Mouse (Mus musculus): ENCODE measurements around the gene Birc6.

The Birc6 gene

DNA sequence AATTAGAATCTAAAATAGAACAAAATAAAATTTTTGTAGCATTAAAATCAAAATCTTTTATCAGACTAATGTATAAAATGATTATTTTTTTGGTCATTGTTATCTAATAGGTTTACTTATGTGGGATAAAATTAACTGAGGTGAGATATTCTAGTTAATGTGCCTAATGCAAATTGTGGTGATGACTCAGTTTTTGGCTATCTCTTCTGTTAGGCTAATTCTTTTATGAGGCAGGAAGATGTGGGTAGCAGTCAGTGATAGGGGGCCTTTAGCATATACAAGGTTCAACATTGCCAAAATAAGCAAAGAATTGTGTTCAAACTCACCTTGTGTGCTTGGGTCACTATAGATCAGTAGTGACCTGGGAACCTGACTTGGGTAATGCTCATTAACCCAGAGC, 178.5 kb downstream of the Birc6 start:
- no peak for DNase-seq (ENCODE audit: low read depth in 2 of 2, low spot score in 2 of 2)

DNA sequence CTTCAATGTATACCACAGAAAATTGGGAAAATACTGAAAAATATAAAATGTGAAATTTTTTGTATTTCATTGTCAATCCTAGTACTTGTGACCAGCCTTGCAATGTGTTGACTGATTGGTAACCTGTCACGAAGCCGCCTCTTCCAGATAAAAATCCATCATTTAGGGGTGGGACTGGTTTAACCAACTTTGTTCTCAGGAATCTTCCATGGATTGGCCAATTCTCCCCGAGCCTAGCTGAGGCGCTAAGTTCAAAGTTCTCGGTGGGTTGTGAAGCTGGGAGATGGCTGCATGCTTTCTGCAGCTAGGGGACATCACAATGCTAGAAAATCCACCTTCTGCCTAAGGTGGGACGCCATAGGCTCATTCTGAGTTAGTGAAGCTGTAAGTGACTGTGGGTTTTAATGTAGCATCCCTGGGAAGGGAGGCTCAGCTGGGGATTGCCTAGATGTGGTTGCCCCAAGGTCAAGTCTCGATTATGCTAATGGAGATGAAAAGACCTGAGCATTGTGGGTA, 179.6 kb downstream of the Birc6 start:
- no peak for DNase-seq (ENCODE audit: low read depth in 2 of 2, low spot score in 2 of 2)

DNA sequence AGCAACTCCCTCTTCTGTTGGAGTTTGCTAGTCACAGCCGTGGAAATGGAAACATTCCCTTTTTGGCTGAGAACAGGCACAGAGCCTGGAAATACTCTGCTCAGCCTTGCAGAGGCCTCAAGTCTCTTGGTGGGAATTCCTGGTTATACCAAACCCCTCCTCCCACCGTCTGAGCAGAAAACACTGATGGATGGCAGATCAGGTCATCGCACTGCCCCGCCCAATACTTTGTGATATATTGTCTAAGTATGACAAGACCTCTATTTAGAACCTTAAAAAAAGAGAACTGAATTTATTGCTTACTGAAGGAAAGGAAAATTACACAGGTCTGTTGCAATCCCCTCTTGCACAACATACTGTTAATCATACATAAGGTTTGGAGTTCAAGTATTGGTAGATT, 182.6 kb downstream of the Birc6 start:
- no peak for DNase-seq (ENCODE audit: low read depth in 2 of 2, low spot score in 2 of 2)

DNA sequence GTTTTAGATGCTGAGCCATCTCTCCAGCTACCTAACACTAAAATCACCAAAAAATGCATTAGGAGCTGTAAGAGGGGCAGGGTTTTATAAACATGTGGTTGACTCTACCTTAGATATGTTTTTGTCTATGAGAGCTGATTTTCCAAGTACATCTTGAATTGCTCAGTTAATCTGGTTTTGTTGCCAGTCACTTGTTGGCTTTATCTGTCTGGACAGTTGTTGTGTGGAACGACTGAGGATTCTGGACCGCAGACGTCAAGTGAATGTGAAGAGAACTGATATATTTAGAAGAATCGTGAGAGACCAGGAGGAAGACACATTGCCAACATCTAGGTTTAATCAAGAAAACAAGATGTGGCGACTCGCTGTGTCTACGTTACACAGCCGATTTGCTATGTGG, 183.5 kb downstream of the Birc6 start:
- DNase-seq (ENCODE audit: low read depth in 2 of 2, low spot score in 2 of 2), result no peak

DNA sequence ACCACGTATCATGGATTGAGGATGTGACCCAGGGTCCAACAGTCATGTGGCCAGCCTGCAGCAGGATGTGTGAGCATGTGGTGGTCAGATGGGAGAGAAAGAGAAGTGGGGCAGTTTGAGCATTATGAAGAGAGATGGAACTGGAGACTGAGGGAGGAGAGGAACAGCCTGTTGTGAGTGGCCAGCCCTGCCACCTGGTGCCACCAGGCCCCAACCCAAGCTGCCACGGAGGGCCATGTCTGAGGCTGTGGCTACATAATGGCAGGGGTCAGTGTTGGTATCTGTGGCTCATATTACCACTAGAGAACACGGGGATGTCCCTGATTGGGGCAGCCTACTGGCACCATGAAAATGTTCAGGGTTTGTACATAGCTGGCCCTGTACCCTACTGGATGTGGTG, 187.0 kb downstream of the Birc6 start:
- no peak for DNase-seq (ENCODE audit: low read depth in 2 of 2, low spot score in 2 of 2)

- DNase-seq (ENCODE audit: low read depth in 2 of 2, low spot score in 2 of 2), result no peak
Observed at GRCm38 (mm10) chr17:74715724-74716123, 187.6 kb downstream of the Birc6 start.

DNA sequence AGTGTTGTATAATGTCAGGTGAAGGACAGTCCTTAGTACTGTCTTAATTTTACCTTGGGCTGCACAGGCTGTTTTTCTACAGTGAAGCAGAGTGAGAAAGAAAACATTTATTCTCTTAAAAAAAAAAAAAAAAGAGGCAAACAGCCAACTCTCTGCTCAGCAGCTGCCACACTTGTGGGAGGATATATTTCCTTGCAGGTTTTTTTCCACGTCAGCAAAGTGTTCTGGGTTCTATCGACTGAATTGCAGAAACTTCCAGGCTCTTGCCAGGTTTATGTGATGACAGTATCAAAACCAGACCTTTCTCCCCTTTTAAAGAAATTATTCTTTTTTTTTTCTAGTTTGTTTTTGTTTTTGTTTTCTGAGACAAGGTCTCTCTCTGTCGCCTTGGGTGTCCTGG, 188.5 kb downstream of the Birc6 start:
- DNase-seq (ENCODE audit: low read depth in 2 of 2, low spot score in 2 of 2), result no peak

DNA sequence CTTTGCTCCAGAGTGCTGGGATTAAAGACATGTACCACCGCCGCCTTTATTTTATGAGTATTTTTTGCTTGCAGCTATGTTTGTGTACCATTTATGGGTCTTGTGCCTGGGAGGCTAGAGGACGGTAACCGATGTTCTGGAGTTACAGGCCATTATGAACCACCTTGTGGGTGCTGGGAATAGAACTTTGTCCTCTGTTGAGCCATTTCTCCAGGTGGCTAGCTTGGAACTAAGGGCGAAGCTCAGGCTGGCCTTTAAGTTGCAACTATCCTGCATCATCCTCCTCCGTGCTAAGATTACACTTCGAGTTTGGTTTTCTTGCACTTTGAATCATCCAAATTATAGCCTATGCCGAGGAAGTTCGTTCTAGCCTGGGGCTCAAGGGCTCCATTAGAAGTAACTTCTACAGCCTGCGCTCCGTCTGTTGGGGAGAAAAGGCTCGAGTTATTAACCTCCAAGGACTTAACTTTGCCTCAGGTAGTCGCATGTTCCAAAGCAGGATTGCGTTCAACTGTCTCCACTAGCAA, 189.1 kb downstream of the Birc6 start:
- DNase-seq (ENCODE audit: low read depth in 2 of 2, low spot score in 2 of 2), result no peak

DNA sequence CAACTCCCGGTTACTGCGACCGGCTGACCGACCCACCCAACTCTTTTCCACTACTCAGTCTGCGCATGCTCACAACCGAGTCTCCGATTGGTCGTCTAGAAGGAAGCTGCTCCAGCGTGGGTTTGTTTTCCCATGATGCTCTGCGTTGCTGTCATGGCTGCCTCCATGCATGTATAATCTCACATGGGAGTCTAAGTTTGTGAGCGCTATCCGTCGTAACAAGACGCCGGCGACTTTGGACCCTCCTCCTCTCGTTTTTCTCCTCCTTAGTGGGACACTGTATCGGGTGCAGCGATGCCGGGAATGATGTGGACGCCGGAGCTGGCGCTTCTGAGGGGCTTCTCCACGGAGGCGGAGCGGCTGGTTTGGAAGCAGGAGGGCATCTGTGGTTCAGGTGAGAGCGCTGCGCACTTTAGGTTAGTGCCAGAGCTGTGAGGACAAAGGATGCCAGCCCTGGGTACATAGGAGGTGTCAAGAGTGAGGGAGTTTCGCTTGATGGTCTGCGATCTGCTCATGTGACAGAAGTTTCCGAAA, 189.6 kb downstream of the Birc6 start, which contains the start of gene Ttc27:
TSS of gene Ttc27 (plus strand) at position 115 of the 534 bp plus-strand sequence.
- peak; percentile 88 to 90 for DNase-seq (ENCODE audit: low read depth in 2 of 2, low spot score in 2 of 2)

DNA sequence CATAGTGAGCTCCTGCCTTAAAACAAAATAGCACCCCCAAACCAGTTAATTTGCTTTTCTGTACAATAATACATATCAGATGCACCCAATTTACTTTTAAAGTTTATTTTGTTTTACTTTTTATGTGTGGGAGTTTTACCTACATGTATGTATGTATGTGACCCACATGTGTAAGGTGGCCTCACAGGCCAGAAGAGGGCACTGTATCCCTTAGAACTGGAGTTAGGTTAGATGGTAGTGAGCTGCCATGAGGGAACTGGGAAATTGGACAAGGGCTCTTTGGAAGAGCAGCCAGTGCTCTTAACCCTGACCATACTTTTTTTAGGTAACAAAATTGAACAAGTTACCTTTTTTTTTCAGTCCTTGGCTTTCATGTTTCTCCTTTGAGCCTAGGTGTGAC, 204.8 kb downstream of the Birc6 start:
- DNase-seq (ENCODE audit: low read depth in 2 of 2, low spot score in 2 of 2), result no peak

- no peak for DNase-seq (ENCODE audit: low read depth in 2 of 2, low spot score in 2 of 2)
Observed at GRCm38 (mm10) chr17:74735392-74735791, 207.3 kb downstream of the Birc6 start.

DNA sequence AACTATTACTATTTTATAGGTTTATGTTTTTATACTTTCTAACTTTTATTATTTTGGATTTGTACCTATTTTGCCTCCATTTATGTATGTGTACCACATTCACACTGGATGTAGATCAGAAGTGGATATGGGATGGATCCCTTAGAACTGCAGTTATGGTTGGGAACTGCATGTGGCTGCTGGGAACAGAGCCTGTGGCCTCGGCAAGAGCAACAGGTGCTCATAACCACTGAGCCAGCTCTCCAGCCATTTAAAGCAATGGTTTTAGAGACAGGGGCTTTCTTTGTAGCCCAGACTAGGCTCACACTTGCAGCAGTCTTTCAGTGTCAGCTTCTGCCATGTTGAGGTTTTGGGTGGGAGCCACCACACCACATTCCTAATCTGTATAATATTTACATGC, 221.6 kb downstream of the Birc6 start:
- DNase-seq (ENCODE audit: low read depth in 2 of 2, low spot score in 2 of 2), result no peak

DNA sequence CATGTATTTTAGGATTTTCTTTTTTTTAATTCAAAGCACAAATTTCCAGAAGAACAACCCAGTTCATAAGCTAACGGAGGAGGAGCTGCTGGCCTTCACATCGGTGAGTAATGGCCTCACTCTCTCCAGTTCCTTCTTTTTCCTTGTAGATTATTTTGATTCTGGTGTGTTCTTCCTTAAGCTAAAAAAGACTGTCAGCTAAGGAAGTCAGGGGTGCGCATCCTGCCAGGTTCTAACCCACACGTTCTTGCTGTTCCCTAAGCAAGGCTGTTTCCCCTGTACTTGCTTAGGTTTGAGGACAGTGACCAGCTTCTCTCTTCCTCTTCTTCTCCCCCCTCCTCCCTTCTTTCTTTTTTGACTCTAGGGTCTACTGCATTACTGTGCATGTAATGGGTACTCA, 222.9 kb downstream of the Birc6 start:
- DNase-seq (ENCODE audit: low read depth in 2 of 2, low spot score in 2 of 2), result no peak
